Mouse (Mus musculus) heart, embryonic 11.5 days (tissue): ENCODE results near the gene Cdca4. TPM values are rescaled to one million over a fixed set of nuclear protein-coding genes. Genes with fewer than 3 reads are reported as not detected.
A peak's percentile ranks its signal among the peaks of the same experiment; 100 is the strongest.
"Not testable (repeated sequence)": the region's sequence is repeated elsewhere in the genome, so short reads cannot be mapped to it uniquely, and the experiment has no call there.

Source experiments
- ATAC-seq: fragments of 200-750 bp; cut with Nextera tagmentation; replicated peaks from 2 replicates; pipeline ENCODE4 v1.8.0; 2017; ENCODE audit warnings: moderate library complexity; ENCODE audit not compliant: insufficient number of reproducible peaks, low FRiP score, low TSS enrichment
- H3K27ac ChIP-seq: fragments of 300-500 bp; sonication (generic); 2 replicates; pipeline ENCODE4 v1.5.1; 2014; ENCODE audit warnings: mild to moderate bottlenecking, low read depth, low read length
- H3K27me3 ChIP-seq: fragments of 300-500 bp; sonication (generic); 2 replicates; pipeline ENCODE4 v1.6.1; 2014; ENCODE audit warnings: mild to moderate bottlenecking, low read length, mixed read lengths; ENCODE audit not compliant: control insufficient read depth, insufficient read depth
- H3K36me3 ChIP-seq: fragments of 300-500 bp; sonication (generic); 2 replicates; pipeline ENCODE4 v1.6.1; 2014; ENCODE audit warnings: mild to moderate bottlenecking, low read length, moderate library complexity, mixed read lengths; ENCODE audit not compliant: control insufficient read depth, insufficient read depth
- H3K4me1 ChIP-seq: fragments of 300-500 bp; sonication (generic); 2 replicates; pipeline ENCODE4 v1.6.1; 2014; ENCODE audit warnings: low read length; ENCODE audit not compliant: control insufficient read depth, insufficient read depth
- H3K4me2 ChIP-seq: fragments of 300-500 bp; sonication (generic); 2 replicates; pipeline ENCODE4 v1.6.1; 2014; ENCODE audit warnings: mild to moderate bottlenecking, moderate library complexity
- H3K4me3 ChIP-seq: fragments of 300-500 bp; sonication (generic); 2 replicates; pipeline ENCODE4 v1.5.1; 2014; ENCODE audit warnings: low read depth, low read length
- H3K9ac ChIP-seq: fragments of 300-500 bp; sonication (generic); 2 replicates; pipeline ENCODE4 v1.6.1; 2014; ENCODE audit warnings: mild to moderate bottlenecking, low read depth, low read length, moderate library complexity
- H3K9me3 ChIP-seq: fragments of 300-500 bp; sonication (generic); replicated peaks from 2 replicates; pipeline ENCODE4 v1.6.1; 2016; ENCODE audit warnings: low read length; ENCODE audit not compliant: control insufficient read depth
- WGBS: fragments of 180-500 bp; shearing (Covaris S2); extraction: QIAGEN DNeasy Blood & Tissue Kit; methylation state at CpG from one replicate; pipeline ENCODE4 v1.1.7; 2014; ENCODE audit not compliant: insufficient replicate concordance; 5-methylcytosine and 5-hydroxymethylcytosine counted together
- polyA plus RNA-seq: library from polyadenylated mRNA; unstranded; fragments of >200 nt; fragmentation: Nextera tagmentation; extraction: Ambion mirVana; gene quantifications from 2 replicates; pipeline ENCODE4 v1.2.1, GENCODE M21; 2014

Cdca4 gene
- polyA plus RNA-seq, 1 experiment from 2014 or later: 62.8 TPM

DNA sequence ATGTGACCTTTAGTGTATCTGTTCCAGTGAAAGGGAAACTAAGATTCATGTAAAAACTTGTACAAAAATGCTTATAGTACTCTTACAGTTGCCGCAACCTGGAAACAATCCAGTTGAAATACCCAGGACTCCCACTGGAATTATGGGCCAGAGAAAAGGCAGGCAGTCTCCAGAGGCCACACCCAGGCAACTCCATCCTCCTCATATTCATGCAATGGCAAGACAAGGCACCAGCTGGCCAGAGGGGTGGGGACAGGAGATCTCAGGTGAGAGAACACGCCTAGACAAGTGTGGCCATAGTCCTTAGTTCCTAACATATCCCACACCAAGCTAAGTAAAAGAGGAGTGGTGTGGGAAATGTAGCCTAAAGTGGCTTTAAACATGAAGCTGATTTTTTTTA is 6.5 kb downstream of the Cdca4 start:
- H3K36me3 ChIP-seq: peaks cover 33% of the 10 kb centered on the region
- no peaks in the 10 kb centered on the region for H3K9me3 ChIP-seq
- no peak for ATAC-seq
- no peak overlapping the region for H3K27ac ChIP-seq
- no peaks in the 10 kb centered on the region for H3K27me3 ChIP-seq
- WGBS: 70% methylated on average over 2 of the region's 2 CpGs
- H3K4me1 ChIP-seq: peaks cover 48% of the 10 kb centered on the region
- no peak overlapping the region for H3K4me2 ChIP-seq
- H3K9ac ChIP-seq: no peak overlapping the region
- no peak overlapping the region for H3K4me3 ChIP-seq

DNA sequence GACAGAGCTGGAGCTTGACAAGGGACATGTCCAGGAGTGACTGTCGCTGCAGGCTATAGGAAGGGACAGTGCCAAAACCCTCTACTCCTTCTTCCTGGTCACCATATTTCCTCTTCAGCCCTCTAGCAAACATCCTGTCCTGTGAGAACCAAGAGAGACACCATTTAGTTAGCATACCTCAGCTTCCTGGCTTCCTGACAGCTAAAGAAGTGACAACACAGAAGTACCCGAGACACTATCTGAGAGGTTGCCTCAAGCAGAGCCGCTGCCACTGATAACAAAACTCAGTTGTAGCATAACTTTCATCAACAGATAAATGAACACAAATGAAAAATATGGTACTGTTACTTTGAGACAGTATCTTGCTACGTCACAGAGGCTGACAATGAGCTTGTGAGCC is 7.2 kb downstream of the Cdca4 start:
- Histone ChIP-seq H3K9ac (no peak overlapping the region), H3K27me3 (no peaks in the 10 kb centered on the region), H3K4me3 (no peak overlapping the region), H3K4me2 (peak overlapping the region; percentile 43), H3K27ac (peak overlapping the region; percentile 75), H3K4me1 (peaks cover 41% of the 10 kb centered on the region), H3K36me3 (peaks cover 27% of the 10 kb centered on the region), H3K9me3 (no peaks in the 10 kb centered on the region)
- no peak for ATAC-seq
- 31% methylated on average over 4 of the region's 4 CpGs for WGBS

DNA sequence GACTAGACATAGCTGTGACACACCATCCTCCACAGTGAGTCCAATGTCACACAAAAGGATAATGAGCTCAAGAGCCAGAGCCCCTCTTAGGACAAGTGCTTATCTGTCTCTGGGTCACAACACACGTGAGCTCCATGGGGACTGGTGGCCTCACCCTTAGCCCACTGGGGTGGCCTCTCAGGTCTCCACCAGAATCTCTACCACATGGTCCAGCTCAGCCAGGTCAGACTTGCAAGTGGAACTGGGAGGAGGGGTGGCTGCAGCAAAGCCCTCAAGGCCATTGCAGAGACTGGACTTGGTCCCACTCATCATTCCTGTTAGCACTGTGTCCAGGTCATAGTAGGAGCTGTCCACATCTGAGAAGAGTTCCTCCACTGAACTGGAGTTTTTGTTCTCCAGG is 8.0 kb downstream of the Cdca4 start:
- Histone ChIP-seq H3K27ac (peak overlapping the region; percentile 75), H3K4me3 (no peak overlapping the region), H3K4me1 (peaks cover 34% of the 10 kb centered on the region), H3K9ac (no peak overlapping the region), H3K4me2 (peak overlapping the region; percentile 43), H3K27me3 (no peaks in the 10 kb centered on the region), H3K9me3 (no peaks in the 10 kb centered on the region), H3K36me3 (peaks cover 27% of the 10 kb centered on the region)
- 38% methylated on average over 1 of the region's 1 CpGs for WGBS
- ATAC-seq: no peak

DNA sequence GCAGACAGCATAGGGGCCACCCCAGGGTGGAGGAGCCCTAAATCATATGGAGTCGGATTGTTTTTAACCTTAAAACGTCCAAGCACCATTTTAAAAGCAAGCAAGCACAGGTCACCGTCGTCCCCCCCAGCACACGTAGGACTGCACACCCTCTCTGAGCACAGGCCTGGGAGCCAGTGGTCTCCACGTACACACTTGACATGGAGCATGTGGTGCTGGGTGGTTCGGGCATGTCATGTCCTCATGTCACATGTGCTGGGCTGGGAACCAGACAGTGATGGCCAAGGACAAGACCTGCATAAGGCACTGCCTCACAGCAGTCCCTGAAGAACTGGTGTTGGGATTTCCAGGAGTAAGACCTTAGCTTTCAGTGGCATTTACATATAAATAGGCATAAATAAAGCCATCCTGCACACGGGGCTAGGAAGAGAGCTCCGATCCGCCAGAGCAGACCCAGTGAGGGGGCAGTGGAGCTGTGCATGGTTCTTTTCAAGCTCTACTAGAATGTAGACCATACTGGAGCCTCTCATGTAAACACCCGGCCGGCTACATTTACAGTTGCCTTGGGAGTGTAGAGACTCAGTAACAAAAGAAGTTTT is 8.7 kb downstream of the Cdca4 start:
- peaks cover 27% of the 10 kb centered on the region for H3K36me3 ChIP-seq

DNA sequence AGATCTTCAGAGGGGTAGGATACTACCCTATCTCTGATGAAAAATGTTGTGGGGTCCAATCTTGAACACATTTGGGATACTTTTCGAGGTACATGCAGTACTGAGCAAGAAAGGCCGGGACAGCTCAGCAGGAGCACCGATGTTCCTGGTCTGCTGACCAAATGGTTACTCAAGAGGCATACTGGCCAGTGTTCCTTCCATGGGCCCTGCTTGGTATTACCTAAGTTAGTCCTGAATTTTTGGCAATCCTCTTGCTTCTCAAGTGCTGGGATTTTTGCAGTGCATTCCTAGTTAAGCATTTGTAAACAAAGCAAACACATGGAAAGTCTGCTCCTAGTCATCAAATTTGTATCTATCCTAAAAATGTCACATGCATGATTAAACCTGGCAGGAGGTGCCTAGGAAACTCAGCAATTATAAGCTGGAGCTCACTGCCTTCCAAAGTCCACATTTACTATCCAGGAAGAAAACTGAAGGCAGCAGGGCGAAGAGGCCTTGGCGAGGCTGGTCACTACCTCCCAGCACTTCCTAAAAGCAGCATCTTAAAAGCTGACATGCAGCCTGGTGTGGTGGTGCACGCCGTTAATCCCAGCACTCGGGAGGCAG is 10.1 kb downstream of the Cdca4 start:
- Histone ChIP-seq H3K36me3 (peaks cover 27% of the 10 kb centered on the region), H3K4me1 (peaks cover 31% of the 10 kb centered on the region), H3K4me2 (no peak overlapping the region), H3K4me3 (no peak overlapping the region), H3K9ac (no peak overlapping the region), H3K27me3 (no peaks in the 10 kb centered on the region), H3K27ac (no peak overlapping the region), H3K9me3 (no peaks in the 10 kb centered on the region)
- ATAC-seq: no peak
- 91% methylated on average over 8 of the region's 8 CpGs for WGBS

More for the DNA sequence above, 8.7 kb downstream of the Cdca4 start:
- WGBS: 86% methylated on average over 12 of the region's 12 CpGs
- Histone ChIP-seq H3K4me3 (no peak overlapping the region), H3K4me1 (peaks cover 34% of the 10 kb centered on the region), H3K4me2 (no peak overlapping the region), H3K9ac (no peak overlapping the region), H3K27ac (no peak overlapping the region), H3K9me3 (no peaks in the 10 kb centered on the region), H3K27me3 (no peaks in the 10 kb centered on the region)
- ATAC-seq: no peak

DNA sequence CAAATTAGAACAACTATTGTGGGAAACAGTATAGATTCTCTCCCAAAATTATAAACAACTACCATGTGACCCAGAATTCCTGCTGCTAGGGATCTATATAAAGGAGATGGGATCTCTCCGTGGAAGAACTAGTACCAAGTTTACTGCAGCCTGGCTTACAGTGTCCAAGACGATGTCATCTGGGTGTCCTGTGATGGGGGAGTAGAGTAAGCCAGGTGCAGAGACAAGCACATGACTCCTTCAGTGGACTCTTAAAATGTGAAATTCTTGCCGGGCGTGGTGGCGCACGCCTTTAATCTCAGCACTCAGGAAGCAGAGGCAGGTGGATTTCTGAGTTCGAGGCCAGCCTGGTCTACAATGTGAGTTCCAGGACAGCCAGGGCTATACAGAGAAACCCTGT is 12.4 kb downstream of the Cdca4 start:
- H3K36me3 ChIP-seq: peaks cover 27% of the 10 kb centered on the region
- not testable (repeated sequence) for H3K27me3 ChIP-seq, H3K9me3 ChIP-seq, H3K27ac ChIP-seq, H3K4me2 ChIP-seq, H3K9ac ChIP-seq, H3K4me3 ChIP-seq, ATAC-seq
- H3K4me1 ChIP-seq: peaks cover 14% of the 10 kb centered on the region
- 78% methylated on average over 7 of the region's 7 CpGs for WGBS

DNA sequence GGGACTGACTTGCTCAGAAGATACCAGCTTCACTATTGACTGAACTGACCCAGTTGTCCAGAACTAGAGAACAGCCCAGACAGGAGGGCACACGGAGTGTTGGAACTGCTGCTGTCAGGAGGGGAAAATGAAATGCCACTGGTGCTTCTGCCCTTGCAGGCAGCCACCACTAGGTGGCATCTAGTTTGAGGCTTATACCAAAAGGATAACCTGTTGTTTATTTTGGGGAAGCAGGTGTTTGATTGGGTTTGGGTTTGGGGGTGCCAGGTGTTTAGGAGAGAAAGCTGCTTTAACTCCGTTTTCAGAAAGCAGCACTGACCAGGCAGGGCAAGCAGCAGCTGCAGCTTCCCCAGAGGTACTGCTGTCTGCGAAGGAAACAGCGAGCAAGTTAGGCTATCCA is 12.9 kb downstream of the Cdca4 start:
- Histone ChIP-seq H3K9ac (no peak overlapping the region), H3K4me1 (peaks cover 14% of the 10 kb centered on the region), H3K4me2 (no peak overlapping the region), H3K4me3 (no peak overlapping the region), H3K27me3 (no peaks in the 10 kb centered on the region), H3K9me3 (no peaks in the 10 kb centered on the region), H3K36me3 (peaks cover 23% of the 10 kb centered on the region), H3K27ac (no peak overlapping the region)
- ATAC-seq: no peak
- WGBS: 54% methylated on average over 4 of the region's 4 CpGs

DNA sequence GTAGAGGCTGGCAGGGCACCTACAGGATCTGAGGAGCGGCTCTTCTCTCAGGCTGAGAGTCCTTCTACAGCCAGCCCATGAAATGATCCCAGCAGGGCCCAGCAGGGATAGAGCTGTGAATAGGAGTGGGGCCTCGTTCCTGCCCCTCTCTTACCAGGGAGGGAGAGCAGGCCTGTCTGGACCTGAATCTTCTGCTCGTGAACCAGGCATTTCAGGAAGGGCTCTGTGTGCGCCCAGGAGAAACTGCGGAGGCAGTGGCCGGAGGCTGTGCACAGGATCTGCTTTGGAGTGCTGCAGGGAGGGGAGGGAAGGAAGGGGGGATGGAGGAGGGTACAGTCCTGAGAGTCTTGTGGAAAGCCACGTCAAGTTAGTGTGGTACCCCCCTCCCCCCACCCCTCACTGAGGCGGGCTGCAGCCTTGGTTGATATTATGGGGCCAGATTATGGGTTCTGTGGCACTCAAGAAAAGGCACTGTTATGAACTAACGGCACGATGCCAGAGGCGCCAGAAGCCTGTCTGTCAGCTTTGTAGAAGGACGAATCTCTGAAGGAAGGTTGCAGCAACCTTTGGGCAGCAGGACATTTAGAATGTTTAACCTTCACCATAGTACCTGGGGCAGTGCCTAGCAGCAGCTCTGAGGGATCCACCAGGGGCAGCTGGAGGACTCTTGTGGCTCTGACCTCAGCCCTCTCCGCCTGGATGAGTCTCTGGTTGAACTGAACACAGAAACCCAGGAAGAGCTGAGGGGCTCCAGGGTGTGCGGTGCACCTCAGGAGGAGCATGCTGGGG is 14.3 kb downstream of the Cdca4 start:
- ATAC-seq: no peak
- H3K4me3 ChIP-seq: no peak overlapping the region
- WGBS: 76% methylated on average over 14 of the region's 14 CpGs
- H3K4me2 ChIP-seq: no peak overlapping the region
- H3K27me3 ChIP-seq: no peaks in the 10 kb centered on the region
- peaks cover 15% of the 10 kb centered on the region; the same call in 1 of the 2 replicates for H3K36me3 ChIP-seq
- no peak overlapping the region for H3K27ac ChIP-seq
- no peak overlapping the region for H3K9ac ChIP-seq
- H3K4me1 ChIP-seq: peaks cover 26% of the 10 kb centered on the region
- no peaks in the 10 kb centered on the region for H3K9me3 ChIP-seq
